Mouse (Mus musculus): ENCODE measurements around the gene Lysmd2. TPM values are rescaled to one million over a fixed set of nuclear protein-coding genes. Genes with fewer than 3 reads are reported as not detected.

Gene Lysmd2
- total and polyA plus RNA-seq, 2 experiments from 2014 or later: 12.0 to 21.2 TPM

GRCm38 (mm10) chr9:75630823-75631454, 5.4 kb downstream of the Lysmd2 start:
- ATAC-seq (ENCODE audit: insufficient read depth, low read depth) (0 out of 2 replicates have a peak, but pooled peaks have one; percentile 18), DNase-seq (ENCODE audit: low spot score) (no peak)
- TF ChIP-seq CTCF (IDR thresholded peaks at IDR 0.05; ENCODE audit: low read depth) (no peak), EP300 (IDR thresholded peaks at IDR 0.05; ENCODE audit: low read depth) (no peak)
- no peaks in the 10 kb centered on the region for H3K9me3 ChIP-seq (replicated peaks; ENCODE audit: control insufficient read depth, low read length)
- H3K36me3 ChIP-seq (replicated peaks; ENCODE audit: control insufficient read depth, insufficient read depth, low read length): no peaks in the 10 kb centered on the region
- no peak overlapping the region for H3K4me3 ChIP-seq (ENCODE audit: low read depth, low read length)
- no peak overlapping the region for H3K4me2 ChIP-seq (ENCODE audit: low read depth, low read length)
- H3K27me3 ChIP-seq (ENCODE audit: control insufficient read depth, insufficient read depth, low read length): no peaks in the 10 kb centered on the region
- no peaks in the 10 kb centered on the region for H3K4me1 ChIP-seq (ENCODE audit: control insufficient read depth, insufficient read depth)
- no peak overlapping the region for H3K9ac ChIP-seq (replicated peaks; ENCODE audit: low read depth, low read length)
- H3K27ac ChIP-seq (ENCODE audit: low read depth): peak overlapping the region; percentile 77
- 62% methylated on average over 8 of the region's 8 CpGs for whole genome bisulfite sequencing

GRCm38 (mm10) chr9:75632111-75632510, 6.6 kb downstream of the Lysmd2 start:
- WGBS: 61% methylated on average over 10 of the region's 10 CpGs
- TF ChIP-seq CTCF (IDR thresholded peaks at IDR 0.05; ENCODE audit: low read depth) (no peak), EP300 (IDR thresholded peaks at IDR 0.05; ENCODE audit: low read depth) (no peak)
- no peak for DNase-seq (ENCODE audit: low spot score)
- Histone ChIP-seq H3K4me1 (ENCODE audit: control insufficient read depth, insufficient read depth) (no peaks in the 10 kb centered on the region), H3K27ac (ENCODE audit: low read depth) (no peak overlapping the region), H3K4me2 (ENCODE audit: low read depth, low read length) (no peak overlapping the region), H3K9me3 (replicated peaks; ENCODE audit: control insufficient read depth, low read length) (no peaks in the 10 kb centered on the region), H3K4me3 (ENCODE audit: low read depth, low read length) (no peak overlapping the region), H3K27me3 (ENCODE audit: control insufficient read depth, insufficient read depth, low read length) (no peaks in the 10 kb centered on the region), H3K36me3 (replicated peaks; ENCODE audit: control insufficient read depth, insufficient read depth, low read length) (no peaks in the 10 kb centered on the region), H3K9ac (replicated peaks; ENCODE audit: low read depth, low read length) (no peak overlapping the region)
- ATAC-seq (ENCODE audit: insufficient read depth, low read depth): no peak

- H3K27ac ChIP-seq (ENCODE audit: low read depth): no peak overlapping the region
- no peak overlapping the region for H3K9ac ChIP-seq (replicated peaks; ENCODE audit: low read depth, low read length)
- TF ChIP-seq EP300 (IDR thresholded peaks at IDR 0.05; ENCODE audit: low read depth): no peak
- peak; percentile 42 for TF ChIP-seq CTCF (IDR thresholded peaks at IDR 0.05; ENCODE audit: low read depth)
- WGBS: 48% methylated on average over 1 of the region's 1 CpGs
- DNase-seq (ENCODE audit: low spot score): no peak
- H3K4me2 ChIP-seq (ENCODE audit: low read depth, low read length): no peak overlapping the region
- no peak overlapping the region for H3K4me3 ChIP-seq (ENCODE audit: low read depth, low read length)
- no peaks in the 10 kb centered on the region for H3K9me3 ChIP-seq (replicated peaks; ENCODE audit: control insufficient read depth, low read length)
- 0 out of 2 replicates have a peak, but pooled peaks cover 3% of the 10 kb centered on the region for H3K36me3 ChIP-seq (replicated peaks; ENCODE audit: control insufficient read depth, insufficient read depth, low read length)
- H3K27me3 ChIP-seq (ENCODE audit: control insufficient read depth, insufficient read depth, low read length): no peaks in the 10 kb centered on the region
- H3K4me1 ChIP-seq (ENCODE audit: control insufficient read depth, insufficient read depth): no peaks in the 10 kb centered on the region
- no peak for ATAC-seq (ENCODE audit: insufficient read depth, low read depth)
Measured at GRCm38 (mm10) chr9:75632902-75633301, 7.4 kb downstream of the Lysmd2 start.

DNA sequence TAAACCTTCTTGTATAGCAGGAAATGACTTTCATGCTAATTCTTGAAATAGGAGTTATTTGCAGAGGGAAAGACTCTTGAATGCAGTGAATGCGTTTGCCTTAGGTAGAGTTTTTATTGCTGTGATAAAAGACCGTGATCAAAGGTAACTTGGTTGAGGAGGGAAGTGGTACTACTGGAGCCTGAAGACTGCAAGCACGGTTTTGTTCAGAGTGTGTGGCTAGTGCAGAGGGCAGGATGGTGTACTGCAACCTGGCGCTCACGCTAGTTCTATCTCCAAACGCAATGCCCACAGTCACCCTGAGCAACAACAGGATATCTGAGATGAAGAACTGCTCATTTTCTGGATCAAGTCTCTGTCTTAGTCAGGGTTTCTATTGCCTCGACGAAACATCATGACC, 8.1 kb downstream of the Lysmd2 start:
- ATAC-seq (ENCODE audit: insufficient read depth, low read depth) (no peak), DNase-seq (ENCODE audit: low spot score) (no peak)
- Histone ChIP-seq H3K27ac (ENCODE audit: low read depth) (no peak overlapping the region), H3K36me3 (replicated peaks; ENCODE audit: control insufficient read depth, insufficient read depth, low read length) (0 out of 2 replicates have a peak, but pooled peaks cover 6% of the 10 kb centered on the region), H3K9ac (replicated peaks; ENCODE audit: low read depth, low read length) (no peak overlapping the region), H3K4me1 (ENCODE audit: control insufficient read depth, insufficient read depth) (no peaks in the 10 kb centered on the region), H3K4me2 (ENCODE audit: low read depth, low read length) (no peak overlapping the region), H3K9me3 (replicated peaks; ENCODE audit: control insufficient read depth, low read length) (no peaks in the 10 kb centered on the region), H3K27me3 (ENCODE audit: control insufficient read depth, insufficient read depth, low read length) (no peaks in the 10 kb centered on the region), H3K4me3 (ENCODE audit: low read depth, low read length) (no peak overlapping the region)
- TF ChIP-seq CTCF (IDR thresholded peaks at IDR 0.05; ENCODE audit: low read depth) (no peak), EP300 (IDR thresholded peaks at IDR 0.05; ENCODE audit: low read depth) (no peak)
- 86% methylated on average over 8 of the region's 8 CpGs for WGBS

DNA sequence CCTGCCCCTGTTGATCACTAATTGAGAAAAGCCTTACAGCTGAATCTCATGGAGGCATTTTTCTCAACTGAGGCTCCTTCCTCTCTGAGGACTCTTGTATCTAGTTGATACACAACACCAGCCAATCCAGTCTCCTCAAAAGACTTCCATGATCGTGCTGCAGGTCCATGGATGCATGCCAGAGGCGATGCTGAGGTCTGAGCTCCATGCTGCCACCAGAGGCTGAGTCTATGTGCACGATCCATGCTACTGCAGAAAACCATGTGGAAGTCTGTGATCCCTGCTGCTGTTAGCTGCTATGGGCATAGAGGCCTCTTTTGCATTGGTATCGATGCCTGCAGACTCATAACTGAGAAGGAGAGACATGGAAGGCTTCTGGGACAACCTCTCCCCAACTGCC, 8.7 kb downstream of the Lysmd2 start:
- no peak for TF ChIP-seq CTCF (IDR thresholded peaks at IDR 0.05; ENCODE audit: low read depth)
- TF ChIP-seq EP300 (IDR thresholded peaks at IDR 0.05; ENCODE audit: low read depth): no peak
- DNase-seq (ENCODE audit: low spot score) (no peak), ATAC-seq (ENCODE audit: insufficient read depth, low read depth) (no peak)
- Histone ChIP-seq H3K36me3 (replicated peaks; ENCODE audit: control insufficient read depth, insufficient read depth, low read length) (0 out of 2 replicates have a peak, but pooled peaks cover 6% of the 10 kb centered on the region), H3K9me3 (replicated peaks; ENCODE audit: control insufficient read depth, low read length) (no peaks in the 10 kb centered on the region), H3K27ac (ENCODE audit: low read depth) (no peak overlapping the region), H3K27me3 (ENCODE audit: control insufficient read depth, insufficient read depth, low read length) (no peaks in the 10 kb centered on the region), H3K4me1 (ENCODE audit: control insufficient read depth, insufficient read depth) (no peaks in the 10 kb centered on the region), H3K4me3 (ENCODE audit: low read depth, low read length) (no peak overlapping the region), H3K4me2 (ENCODE audit: low read depth, low read length) (no peak overlapping the region), H3K9ac (replicated peaks; ENCODE audit: low read depth, low read length) (no peak overlapping the region)
- WGBS: 67% methylated on average over 4 of the region's 4 CpGs

DNA sequence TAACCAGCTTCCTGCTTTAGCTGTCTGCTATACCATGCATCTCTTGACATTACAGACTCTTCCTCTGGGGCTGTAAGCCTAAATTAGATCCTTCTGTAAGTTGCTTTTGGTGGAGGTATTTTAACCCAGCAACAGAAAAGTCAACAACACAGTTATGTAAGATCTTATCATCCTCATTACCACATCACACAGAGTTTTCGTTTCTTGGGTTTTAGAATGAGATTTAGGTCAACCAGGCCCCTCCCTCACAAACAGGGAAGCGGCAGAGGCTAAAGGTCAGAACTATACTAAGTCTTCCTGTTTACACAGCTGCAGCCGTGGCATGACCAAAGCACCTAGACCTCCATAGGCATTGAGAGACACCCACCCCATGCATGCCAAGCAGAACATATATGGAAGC, 19.9 kb downstream of the Lysmd2 start:
- Histone ChIP-seq H3K4me3 (ENCODE audit: low read depth, low read length) (no peak overlapping the region), H3K27ac (ENCODE audit: low read depth) (peak overlapping the region; percentile 21; the same call in 1 of the 2 replicates), H3K4me1 (ENCODE audit: control insufficient read depth, insufficient read depth) (no peaks in the 10 kb centered on the region), H3K4me2 (ENCODE audit: low read depth, low read length) (no peak overlapping the region), H3K9me3 (replicated peaks; ENCODE audit: control insufficient read depth, low read length) (no peaks in the 10 kb centered on the region), H3K9ac (replicated peaks; ENCODE audit: low read depth, low read length) (no peak overlapping the region; the same call in 1 of the 2 replicates), H3K27me3 (ENCODE audit: control insufficient read depth, insufficient read depth, low read length) (no peaks in the 10 kb centered on the region), H3K36me3 (replicated peaks; ENCODE audit: control insufficient read depth, insufficient read depth, low read length) (no peaks in the 10 kb centered on the region)
- TF ChIP-seq EP300 (IDR thresholded peaks at IDR 0.05; ENCODE audit: low read depth) (no peak), CTCF (IDR thresholded peaks at IDR 0.05; ENCODE audit: low read depth) (no peak)
- 51% methylated on average over 3 of the region's 3 CpGs for WGBS
- DNase-seq (ENCODE audit: low spot score) (no peak), ATAC-seq (ENCODE audit: insufficient read depth, low read depth) (no peak)

All from heart, postnatal 0 days (tissue).